Mouse (Mus musculus): ENCODE measurements around the gene Slc23a2. TPM values are rescaled to one million over a fixed set of nuclear protein-coding genes. Genes with fewer than 3 reads are reported as not detected.

Slc23a2 gene
- polyA plus RNA-seq, 1 experiment from 2014 or later, result 12.8 TPM

GRCm38 (mm10) chr2:132035470-132035835 lies 109.5 kb downstream of the Slc23a2 start:
- no peaks in the 10 kb centered on the region for H3K36me3 ChIP-seq
- H3K4me3 ChIP-seq (replicated peaks), result no peak overlapping the region
- no peak overlapping the region for H3K4me2 ChIP-seq (replicated peaks)
- no peak for ATAC-seq
- H3K9ac ChIP-seq, result no peak overlapping the region
- peaks cover 9% of the 10 kb centered on the region for H3K4me1 ChIP-seq (replicated peaks)
- no peak overlapping the region for H3K27ac ChIP-seq
- no peaks in the 10 kb centered on the region for H3K9me3 ChIP-seq
- 73% methylated on average over 11 of the region's 11 CpGs for WGBS
- H3K27me3 ChIP-seq (replicated peaks), result no peaks in the 10 kb centered on the region

DNA sequence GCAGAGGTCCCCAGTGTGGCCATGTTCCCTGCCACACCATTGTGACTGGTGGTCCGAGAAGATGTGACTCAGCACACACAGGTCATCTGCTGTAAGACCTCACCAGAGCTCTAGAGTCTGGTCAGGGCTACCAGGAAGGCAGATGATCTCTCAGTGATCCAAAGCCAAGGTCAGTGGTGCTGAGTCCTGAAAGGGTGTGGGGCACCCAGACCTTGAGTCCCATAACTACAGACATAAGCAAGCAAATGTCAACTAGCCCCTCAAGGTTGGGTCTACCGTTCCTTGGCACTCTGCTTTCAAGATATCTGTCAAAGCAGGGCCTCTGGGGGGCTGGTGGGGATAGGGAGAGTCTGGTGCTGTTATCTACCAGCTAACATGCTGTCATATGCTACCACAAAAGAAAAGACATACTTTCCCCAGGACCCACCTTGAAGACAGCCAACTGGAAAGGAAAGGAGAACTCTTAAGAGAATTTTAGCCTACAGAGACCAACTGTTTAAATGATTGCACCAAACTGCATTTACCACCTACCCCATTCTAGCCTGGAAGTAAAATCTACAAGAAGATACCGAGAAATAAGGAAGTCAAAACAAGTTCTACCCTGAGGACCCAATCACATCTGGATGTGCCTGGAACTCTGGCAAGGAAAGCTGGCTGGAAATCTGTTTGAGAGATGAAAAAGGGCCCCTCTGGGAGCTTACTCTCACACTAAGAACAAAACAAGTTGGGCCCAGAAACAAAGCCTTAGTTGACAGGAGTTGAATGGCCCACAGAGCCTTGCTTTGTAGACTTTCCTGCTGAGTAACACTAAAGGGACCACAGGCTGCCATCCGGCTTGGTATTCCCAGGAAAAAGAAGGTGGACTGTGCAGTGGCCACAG lies 110.1 kb downstream of the Slc23a2 start:
- no peaks in the 10 kb centered on the region for H3K36me3 ChIP-seq
- H3K4me3 ChIP-seq (replicated peaks), result no peak overlapping the region
- WGBS, result 82% methylated on average over 4 of the region's 4 CpGs
- H3K27ac ChIP-seq, result no peak overlapping the region
- no peaks in the 10 kb centered on the region for H3K27me3 ChIP-seq (replicated peaks)
- ATAC-seq, result no peak
- no peak overlapping the region for H3K4me2 ChIP-seq (replicated peaks)
- H3K9ac ChIP-seq, result no peak overlapping the region
- no peaks in the 10 kb centered on the region for H3K9me3 ChIP-seq
- H3K4me1 ChIP-seq (replicated peaks), result peaks cover 10% of the 10 kb centered on the region

- no peaks in the 10 kb centered on the region for H3K36me3 ChIP-seq
- H3K9me3 ChIP-seq, result no peaks in the 10 kb centered on the region
- H3K27ac ChIP-seq, result peak overlapping the region; percentile 66
- 0 out of 2 replicates have a peak overlapping the region, but pooled peaks have one; percentile 98 for H3K4me2 ChIP-seq (replicated peaks)
- 76% methylated on average over 11 of the region's 11 CpGs for WGBS
- no peak overlapping the region for H3K4me3 ChIP-seq (replicated peaks)
- peaks cover 23% of the 10 kb centered on the region for H3K4me1 ChIP-seq (replicated peaks)
- H3K9ac ChIP-seq, result no peak overlapping the region
- no peak for ATAC-seq
- peaks cover 20% of the 10 kb centered on the region for H3K27me3 ChIP-seq (replicated peaks)
These were observed 113.4 kb downstream of the Slc23a2 start for GRCm38 (mm10) chr2:132031364-132032095.

- H3K4me3 ChIP-seq (replicated peaks), result peak overlapping the region; percentile 57
- H3K27me3 ChIP-seq (replicated peaks), result peaks cover 20% of the 10 kb centered on the region
- peak overlapping the region; percentile 41 for H3K9ac ChIP-seq
- peak overlapping the region; percentile 98 for H3K4me2 ChIP-seq (replicated peaks)
- H3K4me1 ChIP-seq (replicated peaks), result peaks cover 23% of the 10 kb centered on the region
- peak overlapping the region; percentile 66 for H3K27ac ChIP-seq
- no peaks in the 10 kb centered on the region for H3K9me3 ChIP-seq
- peak; percentile 27 for ATAC-seq
- H3K36me3 ChIP-seq, result no peaks in the 10 kb centered on the region
- WGBS, result 22% methylated on average over 23 of the region's 23 CpGs
These were observed 114.2 kb downstream of the Slc23a2 start for GRCm38 (mm10) chr2:132030418-132031363.

DNA sequence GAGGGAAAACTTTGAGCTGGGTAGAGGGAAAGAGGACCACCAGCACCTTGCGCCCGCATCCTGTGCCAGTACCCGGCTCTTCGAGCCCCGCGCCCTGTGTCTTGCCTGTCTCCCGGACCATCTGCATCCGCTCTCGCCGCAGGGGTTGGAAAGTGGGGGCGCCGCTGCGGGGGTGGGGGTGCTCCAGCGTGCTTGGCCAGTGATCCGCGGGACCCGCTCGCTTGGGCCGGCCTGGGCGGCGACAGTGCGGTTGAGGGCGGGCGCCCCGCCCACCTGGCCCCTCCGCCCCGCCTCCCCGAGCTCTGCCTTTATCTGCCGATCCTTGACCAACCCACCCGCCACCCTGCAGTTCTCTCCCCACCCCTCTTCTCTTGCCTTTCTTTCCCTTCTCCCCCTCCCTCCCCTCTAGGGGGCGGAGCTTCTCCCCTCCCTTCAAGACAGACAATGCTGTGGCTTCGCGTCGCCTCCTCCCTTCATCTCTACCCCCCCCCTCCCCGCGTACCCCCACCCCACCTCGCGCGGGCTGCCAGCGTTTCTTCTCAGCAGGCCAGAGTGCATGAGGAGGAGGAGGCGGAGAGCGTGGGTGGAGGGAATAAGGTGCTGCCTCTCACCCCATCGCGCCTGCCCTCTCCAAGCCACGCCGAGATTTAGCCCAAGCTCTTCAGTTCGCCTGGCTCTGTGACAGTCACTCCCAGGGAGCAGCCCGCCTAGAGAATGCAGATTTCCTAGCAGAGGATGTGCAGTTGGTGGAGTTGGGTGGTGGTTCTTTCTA lies 115.1 kb downstream of the Slc23a2 start, which contains the start of gene Rassf2:
Gene Rassf2 (minus strand): TSS at position 613 of the 772 bp plus-strand sequence.
- peaks cover 23% of the 10 kb centered on the region for H3K4me1 ChIP-seq (replicated peaks)
- H3K4me2 ChIP-seq (replicated peaks), result peak within 1 kb of the TSS; percentile 98
- peak; percentile 96 for ATAC-seq
- H3K4me3 ChIP-seq (replicated peaks), result peak within 1 kb of the TSS; percentile 57
- H3K27me3 ChIP-seq (replicated peaks), result peaks cover 20% of the 10 kb centered on the region
- no peaks in the 10 kb centered on the region for H3K9me3 ChIP-seq
- H3K27ac ChIP-seq, result peak within 1 kb of the TSS; percentile 66
- peak within 1 kb of the TSS; percentile 54 for H3K9ac ChIP-seq
- no peaks in the 10 kb centered on the region for H3K36me3 ChIP-seq
- under 1% methylated on average over 47 of the region's 48 CpGs for WGBS

GRCm38 (mm10) chr2:132028894-132029605 lies 115.9 kb downstream of the Slc23a2 start:
- H3K27ac ChIP-seq, result peak overlapping the region; percentile 48; the same call in 1 of the 2 replicates
- no peaks in the 10 kb centered on the region for H3K36me3 ChIP-seq
- 1% methylated on average over 36 of the region's 36 CpGs for WGBS
- peaks cover 20% of the 10 kb centered on the region for H3K27me3 ChIP-seq (replicated peaks)
- peak; percentile 27 for ATAC-seq
- peak overlapping the region; percentile 98 for H3K4me2 ChIP-seq (replicated peaks)
- peaks cover 23% of the 10 kb centered on the region for H3K4me1 ChIP-seq (replicated peaks)
- H3K4me3 ChIP-seq (replicated peaks), result peak overlapping the region; percentile 57
- no peaks in the 10 kb centered on the region for H3K9me3 ChIP-seq
- peak overlapping the region; percentile 54 for H3K9ac ChIP-seq

DNA sequence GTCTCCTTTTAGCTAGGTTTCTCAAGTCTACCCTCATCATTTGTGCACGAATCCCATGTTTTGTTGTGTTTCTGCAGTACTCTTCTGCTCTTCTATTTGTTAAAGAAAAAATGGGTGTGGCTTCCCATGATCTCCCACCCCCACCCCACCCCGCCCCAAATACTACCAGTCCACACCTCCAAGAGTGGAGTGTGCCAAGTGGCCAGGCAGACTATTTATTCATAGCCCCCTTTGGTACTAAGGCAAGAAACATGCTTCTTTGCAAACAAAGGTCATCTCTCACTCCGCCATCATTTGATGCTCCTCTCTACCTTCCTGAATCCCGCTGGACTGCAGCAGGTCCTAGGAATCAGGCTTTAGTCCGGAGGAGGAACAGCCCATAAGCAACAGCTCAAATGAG lies 116.8 kb downstream of the Slc23a2 start:
- Histone ChIP-seq H3K4me3 (replicated peaks) (peak overlapping the region; percentile 57; the same call in 1 of the 2 replicates), H3K27ac (no peak overlapping the region), H3K36me3 (no peaks in the 10 kb centered on the region), H3K9me3 (no peaks in the 10 kb centered on the region), H3K9ac (no peak overlapping the region), H3K4me2 (replicated peaks) (peak overlapping the region; percentile 98), H3K27me3 (replicated peaks) (peaks cover 20% of the 10 kb centered on the region), H3K4me1 (replicated peaks) (peaks cover 23% of the 10 kb centered on the region)
- WGBS, result 48% methylated on average over 5 of the region's 5 CpGs
- no peak for ATAC-seq

DNA sequence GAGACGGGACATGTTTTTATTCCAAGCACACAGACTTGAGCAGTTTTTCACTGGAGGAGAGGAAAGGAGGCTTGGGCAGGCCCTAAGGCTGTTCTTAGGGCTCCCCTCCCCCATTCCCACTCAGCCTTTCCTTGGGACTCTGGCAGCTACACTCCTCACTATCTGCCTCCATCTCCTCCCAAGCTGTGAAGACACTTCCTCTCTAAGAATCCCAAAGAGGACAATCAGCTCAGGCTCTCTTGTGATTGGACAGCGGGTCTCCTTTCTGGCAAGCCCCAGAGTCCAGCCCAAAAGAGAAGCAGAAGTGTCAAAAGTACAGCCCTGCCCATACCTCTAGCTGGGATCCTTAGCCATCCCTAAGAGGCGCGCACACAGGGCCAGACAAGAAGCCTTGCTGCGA lies 117.5 kb downstream of the Slc23a2 start:
- no peaks in the 10 kb centered on the region for H3K9me3 ChIP-seq
- no peak overlapping the region for H3K27ac ChIP-seq
- H3K36me3 ChIP-seq, result no peaks in the 10 kb centered on the region
- H3K9ac ChIP-seq, result no peak overlapping the region
- H3K4me3 ChIP-seq (replicated peaks), result no peak overlapping the region
- H3K4me2 ChIP-seq (replicated peaks), result peak overlapping the region; percentile 98; the same call in 1 of the 2 replicates
- H3K27me3 ChIP-seq (replicated peaks), result peaks cover 20% of the 10 kb centered on the region
- WGBS, result 67% methylated on average over 5 of the region's 5 CpGs
- H3K4me1 ChIP-seq (replicated peaks), result peaks cover 23% of the 10 kb centered on the region
- ATAC-seq, result no peak

DNA sequence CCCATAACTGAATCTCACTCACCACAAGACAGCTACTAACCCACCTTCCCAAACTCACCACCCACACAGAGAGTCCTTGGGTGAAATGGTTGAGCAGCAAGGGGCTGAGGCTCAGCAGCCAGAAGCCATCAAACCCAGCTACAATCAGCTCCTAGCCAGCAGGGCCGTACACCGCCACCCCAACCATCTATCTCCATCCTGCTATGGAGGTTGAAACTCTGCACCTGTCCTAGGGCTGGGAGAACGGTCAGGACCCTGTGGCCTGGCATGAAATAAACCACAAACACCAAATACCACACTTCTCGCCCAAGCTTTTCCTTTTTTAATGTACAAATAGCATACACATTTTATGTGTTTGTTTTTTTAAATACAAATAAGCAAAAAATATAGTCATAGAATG lies 120.9 kb downstream of the Slc23a2 start:
- Histone ChIP-seq H3K36me3 (no peaks in the 10 kb centered on the region), H3K4me3 (replicated peaks) (no peak overlapping the region), H3K4me2 (replicated peaks) (no peak overlapping the region), H3K27ac (no peak overlapping the region), H3K4me1 (replicated peaks) (peaks cover 8% of the 10 kb centered on the region; the same call in 1 of the 2 replicates), H3K9me3 (no peaks in the 10 kb centered on the region), H3K9ac (no peak overlapping the region), H3K27me3 (replicated peaks) (peaks cover 13% of the 10 kb centered on the region)
- 76% methylated on average over 4 of the region's 4 CpGs for WGBS
- no peak for ATAC-seq

DNA sequence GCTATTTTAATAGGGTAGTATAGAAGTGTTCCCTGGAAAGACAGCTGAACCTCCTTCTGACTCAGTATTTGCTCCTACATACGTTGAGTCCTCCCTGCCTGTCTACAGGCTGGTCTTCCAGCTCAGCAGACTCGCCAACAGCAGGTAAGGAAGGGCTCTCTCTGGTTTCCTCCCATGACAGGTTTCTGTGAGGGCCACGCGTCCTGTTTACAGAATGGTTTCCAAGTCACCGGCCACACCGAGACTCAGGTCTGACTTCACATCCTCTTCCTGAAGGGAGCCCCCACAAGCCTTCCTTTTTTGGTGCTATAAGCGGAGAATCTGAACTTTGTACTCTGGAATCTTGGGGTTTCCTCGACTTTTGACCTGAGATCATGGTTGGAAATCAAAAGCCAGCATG lies 122.3 kb downstream of the Slc23a2 start:
- no peaks in the 10 kb centered on the region for H3K36me3 ChIP-seq
- H3K27ac ChIP-seq, result no peak overlapping the region
- H3K4me2 ChIP-seq (replicated peaks), result no peak overlapping the region
- no peak for ATAC-seq
- no peak overlapping the region for H3K9ac ChIP-seq
- H3K4me1 ChIP-seq (replicated peaks), result 0 out of 2 replicates have a peak, but pooled peaks cover 2% of the 10 kb centered on the region
- no peak overlapping the region for H3K4me3 ChIP-seq (replicated peaks)
- no peaks in the 10 kb centered on the region for H3K9me3 ChIP-seq
- 66% methylated on average over 8 of the region's 8 CpGs for WGBS
- H3K27me3 ChIP-seq (replicated peaks), result 0 out of 2 replicates have a peak, but pooled peaks cover 2% of the 10 kb centered on the region
